Mouse (Mus musculus): ENCODE measurements around the gene Emd. TPM values are rescaled to one million over a fixed set of nuclear protein-coding genes. Genes with fewer than 3 reads are reported as not detected.
"Not testable (repeated sequence)": the region's sequence is repeated elsewhere in the genome, so short reads cannot be mapped to it uniquely, and the experiment has no call there.

The Emd gene
- 10 to 100 TPM; 38.9 to 40.4 TPM for total RNA-seq (2021)
- long read RNA-seq, experiment 1, partial matches to known transcripts = 1 of 3 reads
- long read RNA-seq, experiment 1, other reads (novel, unspliced or antisense) = 0 of 3 reads
- long read RNA-seq, experiment 2, partial matches to known transcripts = 1 of 4 reads
- long read RNA-seq, experiment 2, other reads (novel, unspliced or antisense) = 2 of 4 reads

GRCm38 (mm10) chrX:74254153-74254887 lies at the start of gene Emd:
Gene Emd (plus strand): TSS chrX:74254687.
- peak; percentile 86 to 94 for DNase-seq (ENCODE audit: low spot score in 2 of 2)
- intact Hi-C loops (cut with DNase I) = no loop called here

DNA sequence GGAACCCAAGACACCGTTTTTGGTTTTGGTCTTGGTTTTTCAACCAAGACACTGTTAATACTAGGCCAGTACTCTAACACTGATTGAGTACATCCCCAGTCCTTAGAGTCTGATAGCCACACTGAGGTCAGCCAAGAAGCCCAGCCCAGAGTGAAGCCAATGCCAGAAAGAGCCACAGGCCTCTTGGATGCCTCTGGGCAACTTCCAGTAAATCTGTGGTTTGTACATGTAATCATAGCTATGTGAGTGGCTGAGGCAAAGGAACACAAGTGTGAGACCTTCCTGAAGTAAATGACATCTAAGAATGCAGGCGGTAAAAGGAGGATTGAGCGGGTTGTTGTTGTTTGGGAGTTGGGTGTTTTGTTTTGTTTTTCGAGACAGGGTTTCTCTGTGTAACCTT lies 36.0 kb upstream of the Emd start:
- intact Hi-C loops (cut with DNase I) = no loop called here

DNA sequence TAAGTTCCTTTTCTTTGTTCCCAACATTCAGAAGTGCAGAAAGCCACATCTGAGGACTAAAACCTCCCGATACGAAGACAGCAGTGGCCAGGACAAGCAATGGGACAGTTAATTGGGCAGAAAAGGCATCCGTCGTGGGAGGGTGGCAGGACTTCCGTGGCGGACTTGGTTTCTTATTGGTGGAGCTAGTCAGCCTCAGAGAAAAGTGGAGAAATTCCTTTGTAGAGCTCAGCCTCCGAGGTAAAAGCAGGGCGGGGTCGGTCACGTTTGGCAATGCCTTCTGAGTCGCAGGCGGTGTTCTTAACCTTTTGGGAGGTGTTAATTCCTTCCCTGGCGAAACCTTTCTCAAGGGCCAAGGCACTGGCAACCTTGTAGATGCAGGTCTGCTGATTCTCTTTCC lies 35.0 kb upstream of the Emd start:
- DNase-seq (ENCODE audit: low spot score in 2 of 2) = no peak
- intact Hi-C loops (cut with DNase I) = no loop called here

More for the DNA sequence above, 36.0 kb upstream of the Emd start:
- DNase-seq (ENCODE audit: low spot score in 2 of 2) = no peak

GRCm38 (mm10) chrX:74220099-74220498 lies 34.4 kb upstream of the Emd start:
- DNase-seq (ENCODE audit: low spot score in 2 of 2); intact Hi-C loops (cut with DNase I): not testable (repeated sequence)

DNA sequence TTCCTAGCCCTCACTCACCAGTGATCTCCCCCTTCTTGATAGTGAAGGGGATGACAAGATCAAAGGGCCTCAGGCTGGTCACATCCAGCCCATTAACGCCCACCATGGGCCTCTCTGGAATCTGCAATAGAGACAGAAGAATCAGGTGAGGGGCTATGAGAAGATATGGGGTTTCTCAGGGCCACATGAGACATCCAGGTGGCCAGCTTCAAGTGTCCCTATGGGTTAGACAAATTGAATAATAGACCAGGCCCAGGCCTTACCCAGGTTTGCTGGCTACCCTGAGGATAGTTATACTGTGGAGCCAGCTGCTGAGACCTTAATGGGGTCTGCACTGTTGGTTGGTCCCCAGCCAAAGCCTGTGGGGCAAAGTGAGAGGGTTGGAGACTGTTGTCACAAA lies 24.4 kb upstream of the Emd start:
- DNase-seq (ENCODE audit: low spot score in 2 of 2) = no peak
- intact Hi-C loops (cut with DNase I) = no loop called here

DNA sequence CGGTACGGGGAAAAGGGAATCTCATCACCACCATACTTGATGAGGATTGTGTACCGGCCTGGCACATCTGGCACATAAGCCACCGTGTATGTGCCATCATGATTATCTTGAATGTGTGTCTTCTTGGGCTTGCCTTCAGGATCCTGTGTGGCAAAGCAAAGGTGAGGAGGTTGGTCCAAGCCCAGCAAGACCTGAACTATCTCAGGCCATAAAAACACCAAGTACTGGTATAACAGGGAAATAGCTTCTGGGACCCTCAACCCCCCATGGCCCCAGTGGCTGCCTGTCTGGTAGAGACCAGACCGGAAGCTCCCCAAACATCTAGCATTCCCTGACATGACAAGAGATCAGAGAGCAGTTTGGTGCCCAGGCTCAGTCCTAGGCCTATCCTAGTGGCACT lies 21.3 kb upstream of the Emd start:
- intact Hi-C loops (cut with DNase I) = no loop called here
- DNase-seq (ENCODE audit: low spot score in 2 of 2) = no peak

GRCm38 (mm10) chrX:74240332-74240731 lies 14.2 kb upstream of the Emd start:
- intact Hi-C loops (cut with DNase I) = loop anchor here (10.0 kb wide), 2 partner anchors 126 to 156 kb away; no protein-coding TSS in a partner anchor
- DNase-seq (ENCODE audit: low spot score in 2 of 2) = no peak

DNA sequence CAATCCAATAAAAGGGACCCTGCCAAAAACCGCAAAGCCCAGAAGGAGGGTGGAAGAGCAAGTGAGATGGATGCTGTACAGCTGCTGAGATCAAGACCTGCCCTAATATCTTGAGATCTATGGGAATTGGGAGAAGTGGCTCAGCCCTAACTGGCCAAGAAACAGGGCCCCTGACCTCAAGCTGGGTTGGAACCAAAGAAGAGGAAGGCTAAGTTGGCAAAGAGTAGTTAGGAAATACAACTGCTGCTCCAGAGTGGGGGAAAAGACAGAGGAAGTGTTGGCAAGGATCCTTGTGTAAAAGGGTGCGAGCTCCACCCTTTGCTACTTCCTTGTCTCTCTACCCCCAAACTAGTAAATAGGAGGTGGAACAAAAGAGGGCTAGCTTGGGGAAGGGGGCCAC lies 11.1 kb upstream of the Emd start:
- intact Hi-C loops (cut with DNase I) = loop anchor here (10.0 kb wide), 2 partner anchors 129 to 159 kb away; no protein-coding TSS in a partner anchor
- no peak for DNase-seq (ENCODE audit: low spot score in 2 of 2)

GRCm38 (mm10) chrX:74243807-74244206 lies 10.7 kb upstream of the Emd start:
- DNase-seq (ENCODE audit: low spot score in 2 of 2) = no peak
- intact Hi-C loops (cut with DNase I) = loop anchor here (10.0 kb wide), 2 partner anchors 129 to 159 kb away; no protein-coding TSS in a partner anchor

GRCm38 (mm10) chrX:74244614-74245083 lies 9.8 kb upstream of the Emd start:
- DNase-seq (ENCODE audit: low spot score in 2 of 2) = no peak
- intact Hi-C loops (cut with DNase I) = loop anchor here (10.0 kb wide), 2 partner anchors 130 to 160 kb away; no protein-coding TSS in a partner anchor

DNA sequence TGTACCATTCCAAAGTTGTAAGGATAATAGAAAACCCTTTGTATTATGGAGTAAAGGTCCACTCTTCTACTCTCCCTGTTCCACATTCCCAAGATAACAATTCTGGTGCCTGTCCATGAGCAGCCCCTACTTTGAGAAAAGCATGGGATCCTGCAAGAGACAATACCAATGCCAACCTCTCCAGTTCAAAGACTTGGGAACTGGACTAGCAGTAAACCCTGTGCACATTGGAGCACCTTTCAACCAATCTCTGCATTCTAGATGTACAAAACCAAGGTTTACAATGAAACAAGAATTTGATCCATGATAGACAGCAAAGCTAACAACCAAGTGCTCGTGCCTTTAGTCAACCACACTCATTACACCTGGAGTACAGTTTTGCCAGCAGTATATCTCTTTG lies 9.4 kb upstream of the Emd start:
- intact Hi-C loops (cut with DNase I) = loop anchor here (10.0 kb wide), 2 partner anchors 130 to 160 kb away; no protein-coding TSS in a partner anchor
- DNase-seq (ENCODE audit: low spot score in 2 of 2) = no peak

DNA sequence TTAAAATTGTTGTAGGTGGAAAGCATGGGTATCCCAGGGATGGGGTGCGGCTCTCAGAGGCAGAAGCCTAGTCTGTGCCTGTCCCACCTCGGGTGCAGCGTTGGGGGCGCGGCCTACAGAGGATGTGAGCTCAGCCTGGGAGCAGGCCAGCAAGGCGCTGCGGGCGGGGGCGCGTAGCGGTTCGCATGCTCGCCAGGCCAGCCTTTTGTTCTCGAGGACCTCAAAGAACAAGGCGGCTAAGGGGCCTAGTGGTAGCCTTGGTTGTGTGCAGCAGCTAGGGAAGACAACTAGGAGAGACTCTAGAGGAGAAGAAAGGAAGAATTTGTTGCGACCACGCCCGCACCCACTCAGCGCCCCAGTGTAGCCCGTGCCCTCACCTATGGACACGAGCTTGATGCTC lies 8.8 kb upstream of the Emd start:
- intact Hi-C loops (cut with DNase I) = loop anchor here (10.0 kb wide), 2 partner anchors 131 to 161 kb away; no protein-coding TSS in a partner anchor
- peak; percentile 62 to 75 for DNase-seq (ENCODE audit: low spot score in 2 of 2)

DNA sequence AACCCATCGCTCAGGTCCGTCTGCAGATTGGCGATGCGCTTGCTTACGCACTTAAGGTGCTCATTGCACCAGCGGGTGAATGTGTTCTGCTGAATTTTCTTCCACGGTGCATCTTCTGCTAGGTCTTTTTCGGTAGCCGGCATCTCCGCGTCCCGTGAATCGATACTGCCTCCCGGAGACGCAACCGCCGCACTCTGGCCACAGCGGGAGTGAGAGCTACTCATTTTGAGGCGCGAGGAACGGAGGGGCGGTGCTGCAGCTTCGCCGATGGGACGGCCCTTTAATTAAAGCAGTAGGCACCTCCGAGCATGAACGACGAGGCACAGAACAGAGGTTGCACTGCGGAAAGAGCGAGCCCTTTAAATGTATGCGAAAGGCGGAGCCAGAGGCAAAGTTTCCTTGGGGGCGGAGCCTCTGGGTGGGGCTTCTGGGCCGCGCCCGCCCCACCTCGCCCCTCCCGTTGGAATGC lies 8.2 kb upstream of the Emd start:
- intact Hi-C loops (cut with DNase I) = loop anchor here (10.0 kb wide), 2 partner anchors 131 to 161 kb away; no protein-coding TSS in a partner anchor
- peak; percentile 86 to 87 for DNase-seq (ENCODE audit: low spot score in 2 of 2)

DNA sequence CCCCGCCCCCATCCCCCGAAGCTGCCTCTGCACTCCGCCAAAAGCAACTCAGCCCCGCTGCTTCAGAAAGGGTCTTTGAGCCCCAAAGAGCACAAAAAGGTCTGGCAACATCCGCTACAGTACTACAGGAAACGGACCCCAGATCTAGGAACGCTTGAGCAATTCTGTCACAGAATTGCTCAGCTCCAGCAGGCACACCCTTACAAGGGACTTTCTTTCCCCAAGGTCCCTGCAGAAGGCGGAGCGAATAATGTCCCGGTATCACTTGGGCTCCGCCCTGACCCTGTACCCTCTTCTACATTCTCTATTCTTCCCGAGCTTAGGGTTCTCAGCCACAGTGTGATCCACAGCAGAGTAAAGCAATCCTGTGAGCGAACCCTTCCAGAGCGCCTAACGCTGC lies 7.8 kb upstream of the Emd start:
- no peak for DNase-seq (ENCODE audit: low spot score in 2 of 2)
- intact Hi-C loops (cut with DNase I) = loop anchor here (10.0 kb wide), 2 partner anchors 132 to 162 kb away; no protein-coding TSS in a partner anchor

DNA sequence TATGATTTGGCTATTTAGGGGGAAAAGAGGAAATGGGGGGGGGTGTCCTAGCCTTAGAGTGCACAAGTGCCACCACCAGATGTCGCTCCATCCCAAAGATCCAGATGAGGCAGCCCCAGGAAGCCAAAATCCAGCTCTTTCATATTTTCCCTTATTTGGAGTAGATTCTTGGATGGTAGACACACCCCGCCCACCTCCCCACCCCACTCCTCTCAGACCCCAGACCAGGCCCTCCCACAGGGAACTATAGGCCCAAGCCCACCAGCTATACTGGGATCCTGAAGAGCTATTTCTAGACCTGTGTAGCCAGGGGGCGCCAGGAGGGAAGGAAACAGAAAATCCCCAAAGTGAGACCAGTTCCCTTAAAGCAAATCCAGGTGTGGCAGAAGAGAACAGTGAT lies 5.8 kb upstream of the Emd start:
- peak; percentile 34 to 50 for DNase-seq (ENCODE audit: low spot score in 2 of 2)
- intact Hi-C loops (cut with DNase I) = loop anchor here (1.0 to 10.0 kb wide), 3 partner anchors 134 to 165 kb away; no protein-coding TSS in a partner anchor

DNA sequence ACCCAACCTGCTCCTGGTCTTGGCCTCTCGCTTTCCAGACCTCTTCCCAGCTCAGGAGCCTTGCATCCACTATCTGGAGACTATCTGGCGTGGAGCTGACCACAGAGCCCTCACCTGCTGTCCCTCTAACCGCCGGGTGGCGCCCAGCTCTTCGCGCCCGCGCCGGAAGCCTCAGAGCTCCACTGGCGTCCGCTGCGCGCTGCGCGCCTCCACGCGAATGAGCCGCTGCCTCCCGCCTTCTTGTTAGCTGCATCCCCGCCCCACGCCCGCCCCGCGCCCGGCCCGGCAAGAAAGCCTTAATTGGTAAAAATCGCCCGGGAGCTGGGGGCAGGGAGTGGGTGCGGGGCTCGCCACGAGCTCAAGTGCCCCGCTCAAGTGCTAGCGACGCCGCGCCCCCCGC lies 4.9 kb upstream of the Emd start, which contains the start of gene Flna:
Gene Flna (minus strand): TSS at position 206 of the 400 bp plus-strand sequence.
- intact Hi-C loops (cut with DNase I) = loop anchor here (10.0 kb wide), 2 partner anchors 135 to 165 kb away; no protein-coding TSS in a partner anchor
- DNase-seq (ENCODE audit: low spot score in 2 of 2) = peak; percentile 56 to 57

DNA sequence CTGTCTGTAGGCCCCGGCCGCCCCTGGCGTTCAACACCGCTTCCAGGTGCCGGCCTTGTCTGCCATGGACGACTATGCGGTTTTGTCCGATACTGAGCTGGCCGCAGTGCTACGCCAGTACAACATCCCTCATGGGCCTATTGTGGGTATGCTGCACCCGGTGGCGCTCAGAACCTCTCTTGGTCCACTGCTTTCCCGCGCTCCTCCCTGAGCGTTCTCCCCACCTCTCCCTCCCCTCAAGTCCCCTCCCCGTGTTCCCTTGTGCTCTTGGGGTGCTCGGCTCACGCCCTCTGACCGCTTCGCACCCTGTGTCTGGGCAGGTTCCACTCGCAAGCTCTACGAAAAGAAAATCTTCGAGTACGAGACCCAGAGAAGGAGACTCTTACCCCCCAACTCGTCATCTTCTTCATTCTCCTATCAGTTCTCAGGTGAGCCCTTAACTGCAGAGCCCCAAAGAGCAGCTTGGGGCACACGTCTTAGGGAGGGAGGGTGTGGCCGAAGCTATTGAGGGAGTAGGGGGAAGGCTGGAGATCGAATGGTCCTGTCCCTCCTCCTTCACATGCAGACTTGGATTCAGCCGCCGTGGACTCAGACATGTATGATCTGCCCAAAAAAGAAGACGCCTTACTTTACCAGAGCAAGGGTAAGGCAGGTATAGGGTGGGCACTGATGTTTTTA lies 540 bp downstream of the Emd start:
- no peak for DNase-seq (ENCODE audit: low spot score in 2 of 2)
- intact Hi-C loops (cut with DNase I) = no loop called here

DNA sequence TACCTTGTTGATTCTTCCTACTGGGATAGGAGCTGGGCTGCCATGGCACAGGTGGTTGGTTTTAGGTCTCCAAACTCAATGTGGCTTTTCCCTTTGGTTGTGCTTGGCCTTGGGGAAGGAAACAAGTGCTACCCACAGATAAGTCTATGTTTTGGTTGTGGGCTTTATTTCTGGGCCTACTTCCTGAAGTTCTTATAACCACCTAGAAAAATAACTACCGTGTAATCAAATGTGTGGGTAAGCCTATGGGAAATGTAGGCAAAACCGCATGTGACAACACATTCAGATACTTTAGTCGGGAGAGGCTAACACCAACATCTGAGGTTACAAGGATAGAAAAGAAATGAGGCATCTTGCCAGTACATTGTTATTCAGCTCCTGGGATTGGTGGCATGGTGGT lies 3.3 kb downstream of the Emd start:
- no peak for DNase-seq (ENCODE audit: low spot score in 2 of 2)
- intact Hi-C loops (cut with DNase I) = no loop called here

DNA sequence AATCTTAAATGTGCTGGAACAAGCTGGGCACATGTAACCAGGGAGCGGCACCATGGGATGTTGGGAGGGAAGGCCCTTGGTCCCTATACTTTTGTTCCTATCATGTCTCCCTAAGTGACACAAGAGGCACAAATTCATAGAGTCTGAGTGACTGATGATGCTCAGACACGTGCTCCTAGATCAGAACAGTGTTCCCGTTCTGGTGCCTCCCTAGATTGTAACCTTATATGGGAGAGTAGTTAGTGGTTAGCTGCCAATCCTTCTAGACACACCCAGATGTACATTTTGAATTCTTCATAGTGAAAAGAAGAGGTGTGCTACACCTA lies 15.2 kb downstream of the Emd start:
- DNase-seq (ENCODE audit: low spot score in 2 of 2) = peak in 1 of 2 experiments; percentile 43
- intact Hi-C loops (cut with DNase I) = no loop called here

All from left cerebral cortex, postnatal 14 days (tissue).